Mouse (Mus musculus) lung, postnatal 0 days (tissue): ENCODE measurements at regions not wholly inside any gene's neighbourhood (a gene's known extent, or its start where the extent isn't known, plus 50 kb on each side); places are given as distances from the start of the nearest gene placed in this dataset.

ENCODE experiments used
- ATAC-seq: fragments of 200-750 bp; cut with Nextera tagmentation; 2 replicates; pipeline ENCODE4 v1.8.0; 2017; ENCODE audit warnings: moderate library complexity
- DNase-seq: peaks from one replicate; pipeline ENCODE4 v3.0.0-alpha.2; 2016; ENCODE audit warnings: low spot score
- H3K27ac ChIP-seq: fragments of 300-500 bp; sonication (generic); 2 replicates; pipeline ENCODE4 v1.5.1; 2014; ENCODE audit warnings: antibody characterized with exemption, mild to moderate bottlenecking, low read length, mixed read lengths
- H3K27me3 ChIP-seq: fragments of 300-500 bp; sonication (generic); replicated peaks from 2 replicates; pipeline ENCODE4 v1.6.1; 2014; ENCODE audit warnings: low read length, mixed read lengths; ENCODE audit not compliant: insufficient read depth
- H3K36me3 ChIP-seq: fragments of 300-500 bp; sonication (generic); 2 replicates; pipeline ENCODE4 v1.6.1; 2014; ENCODE audit warnings: low read length, mixed read lengths; ENCODE audit not compliant: insufficient read depth
- H3K4me1 ChIP-seq: fragments of 300-500 bp; sonication (generic); 2 replicates; pipeline ENCODE4 v1.6.1; 2014; ENCODE audit warnings: antibody characterized with exemption, low read depth, low read length, mixed read lengths; ENCODE audit not compliant: insufficient read depth
- H3K4me2 ChIP-seq: fragments of 300-500 bp; sonication (generic); replicated peaks from 2 replicates; pipeline ENCODE4 v1.6.1; 2014; ENCODE audit warnings: low read depth, mild to moderate bottlenecking, low read length, moderate library complexity, mixed read lengths
- H3K4me3 ChIP-seq: fragments of 300-500 bp; sonication (generic); 2 replicates; pipeline ENCODE4 v1.5.1; 2014; ENCODE audit warnings: low read depth, low read length
- H3K9ac ChIP-seq: fragments of 300-500 bp; sonication (generic); replicated peaks from 2 replicates; pipeline ENCODE4 v1.6.1; 2014; ENCODE audit warnings: low read depth, mild to moderate bottlenecking
- H3K9me3 ChIP-seq: fragments of 300-500 bp; sonication (generic); 2 replicates; pipeline ENCODE4 v1.6.1; 2016; ENCODE audit warnings: low read length, mixed read lengths
- CTCF ChIP-seq: IDR thresholded peaks from 2 replicates; pipeline ENCODE4 v1.5.1; 2016; ENCODE audit warnings: antibody characterized with exemption, mild to moderate bottlenecking
- EP300 ChIP-seq: IDR thresholded peaks from 2 replicates; pipeline ENCODE4 v1.6.1; 2016; ENCODE audit warnings: antibody characterized with exemption, mild to moderate bottlenecking, control low read depth
- WGBS: fragments of 180-500 bp; shearing (Covaris S2); extraction: QIAGEN DNeasy Blood & Tissue Kit; methylation state at CpG from one replicate; pipeline ENCODE4 v1.1.7; 2014; 5-methylcytosine and 5-hydroxymethylcytosine counted together

GRCm38 (mm10) chr11:94882687-94883383, 53.2 kb upstream of the Col1a1 start:
- H3K4me2 ChIP-seq = peak overlapping the region; percentile 38
- 4% methylated on average over 15 of the region's 19 CpGs for WGBS
- no peak for TF ChIP-seq EP300
- no peak for TF ChIP-seq CTCF
- no peaks in the 10 kb centered on the region for H3K36me3 ChIP-seq
- ATAC-seq = peak; percentile 65
- no peak overlapping the region for H3K4me3 ChIP-seq
- H3K27ac ChIP-seq = peak overlapping the region; percentile 38; the same call in 1 of the 2 replicates
- H3K9me3 ChIP-seq = no peaks in the 10 kb centered on the region
- DNase-seq = peak; percentile 65
- no peaks in the 10 kb centered on the region for H3K4me1 ChIP-seq
- no peaks in the 10 kb centered on the region for H3K27me3 ChIP-seq
- H3K9ac ChIP-seq = no peak overlapping the region

DNA sequence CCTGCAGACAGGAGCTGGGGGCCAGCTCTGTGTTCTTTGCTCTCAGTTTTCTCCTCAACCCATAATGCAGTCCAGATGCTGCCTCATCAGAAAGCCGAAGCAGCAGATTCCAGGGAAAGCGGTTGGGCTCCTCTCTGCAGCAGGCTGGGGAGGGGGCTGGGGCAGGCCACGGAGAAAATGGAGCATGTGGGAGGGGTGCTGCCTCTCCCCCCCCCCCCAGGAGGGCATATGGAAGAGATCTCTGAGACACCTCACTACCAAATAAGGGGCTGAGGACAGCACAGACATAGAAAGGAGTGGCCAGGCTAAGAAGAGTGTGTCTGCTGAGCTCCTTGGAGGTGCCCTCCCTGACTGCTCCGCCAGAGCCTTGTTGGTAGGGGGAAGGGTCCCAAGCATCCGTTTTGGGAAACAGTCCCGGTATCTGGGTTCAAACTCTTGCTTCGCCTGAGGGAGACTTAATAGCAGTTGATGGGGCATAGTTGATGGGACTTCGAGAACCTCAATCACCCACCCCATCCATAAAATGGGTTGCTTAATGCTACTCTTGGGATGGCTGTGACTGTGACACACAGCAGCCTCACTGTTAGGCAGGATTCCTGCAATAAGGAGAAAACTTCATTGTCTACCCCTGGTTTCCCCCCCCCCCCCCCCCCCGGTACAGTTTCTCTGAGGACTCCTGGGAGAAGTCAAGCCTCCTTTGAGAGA, 53.9 kb upstream of the Col1a1 start:
- ATAC-seq (peak; percentile 68), DNase-seq (peak; percentile 68)
- 13% methylated on average over 8 of the region's 9 CpGs for WGBS
- H3K4me2 ChIP-seq = peak overlapping the region; percentile 38; the same call in 1 of the 2 replicates
- H3K36me3 ChIP-seq = no peaks in the 10 kb centered on the region
- H3K27me3 ChIP-seq = no peaks in the 10 kb centered on the region
- H3K4me1 ChIP-seq = no peaks in the 10 kb centered on the region
- no peaks in the 10 kb centered on the region for H3K9me3 ChIP-seq
- H3K9ac ChIP-seq = no peak overlapping the region
- TF ChIP-seq EP300 (no peak), CTCF (no peak)
- H3K27ac ChIP-seq = peak overlapping the region; percentile 62
- no peak overlapping the region for H3K4me3 ChIP-seq

- Histone ChIP-seq H3K27ac (peak overlapping the region; percentile 62), H3K4me1 (no peaks in the 10 kb centered on the region), H3K9me3 (no peaks in the 10 kb centered on the region), H3K36me3 (no peaks in the 10 kb centered on the region), H3K9ac (no peak overlapping the region), H3K27me3 (no peaks in the 10 kb centered on the region), H3K4me2 (peak overlapping the region; percentile 29; the same call in 1 of the 2 replicates), H3K4me3 (no peak overlapping the region)
- no peak for TF ChIP-seq EP300
- TF ChIP-seq CTCF = peak; percentile 18; the same call in 1 of the 2 replicates
- WGBS = 8% methylated on average over 27 of the region's 27 CpGs
- ATAC-seq (peak; percentile 35), DNase-seq (peak; percentile 64)
Observed at GRCm38 (mm10) chr11:94880896-94881840, 54.9 kb upstream of the Col1a1 start.

GRCm38 (mm10) chr11:94876707-94877106, 59.3 kb upstream of the Col1a1 start:
- peaks cover 4% of the 10 kb centered on the region; the same call in 1 of the 2 replicates for H3K4me1 ChIP-seq
- ATAC-seq (no peak), DNase-seq (no peak)
- no peaks in the 10 kb centered on the region for H3K9me3 ChIP-seq
- no peak overlapping the region for H3K4me2 ChIP-seq
- H3K27ac ChIP-seq = no peak overlapping the region
- H3K9ac ChIP-seq = no peak overlapping the region
- H3K27me3 ChIP-seq = no peaks in the 10 kb centered on the region
- TF ChIP-seq EP300 = no peak
- no peak for TF ChIP-seq CTCF
- 39% methylated on average over 1 of the region's 1 CpGs for WGBS
- no peak overlapping the region for H3K4me3 ChIP-seq
- no peaks in the 10 kb centered on the region for H3K36me3 ChIP-seq

DNA sequence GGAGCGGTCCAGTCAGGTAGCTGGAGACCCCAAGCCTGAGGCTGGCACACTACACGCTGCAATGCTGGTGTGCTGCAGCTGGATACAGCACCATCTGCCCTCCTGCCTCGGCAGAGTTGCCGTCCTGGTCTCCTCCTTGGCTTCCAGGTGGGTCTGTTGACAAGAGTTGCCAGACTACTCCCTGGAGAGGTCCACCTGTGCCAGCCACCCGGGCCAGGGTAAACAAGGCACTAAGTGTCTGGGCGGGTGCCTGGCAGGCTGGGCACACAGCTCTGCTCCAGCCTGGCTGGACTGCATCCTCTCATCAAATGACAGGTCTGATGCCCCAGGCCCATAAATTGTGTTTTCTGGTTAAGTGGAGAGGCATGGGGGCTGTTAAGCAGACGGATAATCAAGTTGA, 61.0 kb upstream of the Col1a1 start:
- H3K4me1 ChIP-seq = peaks cover 4% of the 10 kb centered on the region; the same call in 1 of the 2 replicates
- no peak overlapping the region for H3K9ac ChIP-seq
- no peaks in the 10 kb centered on the region for H3K27me3 ChIP-seq
- no peak overlapping the region for H3K4me2 ChIP-seq
- WGBS = 53% methylated on average over 6 of the region's 7 CpGs
- ATAC-seq (no peak), DNase-seq (peak; percentile 35)
- H3K27ac ChIP-seq = no peak overlapping the region
- H3K9me3 ChIP-seq = no peaks in the 10 kb centered on the region
- TF ChIP-seq CTCF (0 out of 2 replicates have a peak, but pooled peaks have one; percentile 10), EP300 (no peak)
- no peaks in the 10 kb centered on the region for H3K36me3 ChIP-seq
- H3K4me3 ChIP-seq = no peak overlapping the region
